Mouse (Mus musculus): ENCODE measurements around the gene Rfx1. TPM values are rescaled to one million over a fixed set of nuclear protein-coding genes. Genes with fewer than 3 reads are reported as not detected.

The Rfx1 gene
- polyA plus RNA-seq (2016; fragmentation: Nextera tagmentation; extraction: Ambion mirVana), result 10.1 and 11.1 TPM in 2 replicates

- WGBS, result under 1% methylated on average over 48 of the region's 51 CpGs
- peak within 1 kb of the TSS; percentile 91 for H3K4me3 ChIP-seq (replicated peaks)
- H3K27me3 ChIP-seq, result no peaks in the 10 kb centered on the region
- no peaks in the 10 kb centered on the region for H3K36me3 ChIP-seq
- no peaks in the 10 kb centered on the region for H3K9me3 ChIP-seq
- peak within 1 kb of the TSS; percentile 98 for H3K27ac ChIP-seq
- peak within 1 kb of the TSS; percentile 86 for H3K9ac ChIP-seq (replicated peaks)
- H3K4me1 ChIP-seq (replicated peaks), result peaks cover 23% of the 10 kb centered on the region
- H3K4me2 ChIP-seq, result peak within 1 kb of the TSS; percentile 68
- peak; percentile 99 for ATAC-seq (ENCODE audit: insufficient number of reproducible peaks, insufficient read depth, low FRiP score, low TSS enrichment, low read depth)
These were observed at the start of gene Rfx1 for GRCm38 (mm10) chr8:84066291-84066930. Gene Rfx1, plus strand, starts transcription at chr8:84066834.

- 82% methylated on average over 9 of the region's 9 CpGs for WGBS
- Histone ChIP-seq H3K27ac (no peak overlapping the region), H3K4me2 (no peak overlapping the region), H3K9me3 (0 out of 2 replicates have a peak, but pooled peaks cover 4% of the 10 kb centered on the region), H3K4me3 (replicated peaks) (no peak overlapping the region), H3K27me3 (peaks cover 61% of the 10 kb centered on the region), H3K9ac (replicated peaks) (no peak overlapping the region), H3K36me3 (no peaks in the 10 kb centered on the region), H3K4me1 (replicated peaks) (0 out of 2 replicates have a peak, but pooled peaks cover 12% of the 10 kb centered on the region)
- no peak for ATAC-seq (ENCODE audit: insufficient number of reproducible peaks, insufficient read depth, low FRiP score, low TSS enrichment, low read depth)
These were observed 46.9 kb upstream of the Rfx1 start for GRCm38 (mm10) chr8:84019738-84020137.

GRCm38 (mm10) chr8:84021096-84021495 is 45.5 kb upstream of the Rfx1 start, which contains the start of gene Palm3:
Gene Palm3, plus strand, starts transcription at chr8:84021471.
- no peaks in the 10 kb centered on the region for H3K36me3 ChIP-seq
- H3K9me3 ChIP-seq, result 0 out of 2 replicates have a peak, but pooled peaks cover 2% of the 10 kb centered on the region
- ATAC-seq (ENCODE audit: insufficient number of reproducible peaks, insufficient read depth, low FRiP score, low TSS enrichment, low read depth), result no peak
- H3K27ac ChIP-seq, result no peak within 1 kb of the TSS
- 0 out of 2 replicates have a peak, but pooled peaks cover 16% of the 10 kb centered on the region for H3K4me1 ChIP-seq (replicated peaks)
- peaks cover 64% of the 10 kb centered on the region for H3K27me3 ChIP-seq
- WGBS, result 7% methylated on average over 18 of the region's 18 CpGs
- 0 out of 2 replicates have a peak within 1 kb of the TSS, but pooled peaks have one; percentile 3 for H3K4me3 ChIP-seq (replicated peaks)
- H3K4me2 ChIP-seq, result peak within 1 kb of the TSS; percentile 18
- no peak within 1 kb of the TSS for H3K9ac ChIP-seq (replicated peaks)

- no peak for ATAC-seq (ENCODE audit: insufficient number of reproducible peaks, insufficient read depth, low FRiP score, low TSS enrichment, low read depth)
- Histone ChIP-seq H3K27me3 (peaks cover 68% of the 10 kb centered on the region), H3K4me2 (peak overlapping the region; percentile 18)
These were observed 45.1 kb upstream of the Rfx1 start for GRCm38 (mm10) chr8:84021569-84021968.

GRCm38 (mm10) chr8:84023085-84023484 is 43.5 kb upstream of the Rfx1 start:
- Histone ChIP-seq H3K4me3 (replicated peaks) (no peak overlapping the region), H3K36me3 (no peaks in the 10 kb centered on the region), H3K27ac (no peak overlapping the region), H3K9me3 (no peaks in the 10 kb centered on the region), H3K4me2 (no peak overlapping the region), H3K9ac (replicated peaks) (no peak overlapping the region), H3K27me3 (peaks cover 83% of the 10 kb centered on the region), H3K4me1 (replicated peaks) (0 out of 2 replicates have a peak, but pooled peaks cover 22% of the 10 kb centered on the region)
- no peak for ATAC-seq (ENCODE audit: insufficient number of reproducible peaks, insufficient read depth, low FRiP score, low TSS enrichment, low read depth)
- WGBS, result 15% methylated on average over 5 of the region's 5 CpGs

More at GRCm38 (mm10) chr8:84021569-84021968, 45.1 kb upstream of the Rfx1 start:
- Histone ChIP-seq H3K4me1 (replicated peaks) (0 out of 2 replicates have a peak, but pooled peaks cover 21% of the 10 kb centered on the region), H3K27ac (no peak overlapping the region), H3K36me3 (no peaks in the 10 kb centered on the region), H3K9me3 (no peaks in the 10 kb centered on the region), H3K9ac (replicated peaks) (no peak overlapping the region), H3K4me3 (replicated peaks) (no peak overlapping the region)
- 49% methylated on average over 12 of the region's 12 CpGs for WGBS

GRCm38 (mm10) chr8:84023631-84024030 is 43.0 kb upstream of the Rfx1 start:
- Histone ChIP-seq H3K4me3 (replicated peaks) (no peak overlapping the region), H3K4me2 (no peak overlapping the region), H3K36me3 (no peaks in the 10 kb centered on the region), H3K4me1 (replicated peaks) (0 out of 2 replicates have a peak, but pooled peaks cover 22% of the 10 kb centered on the region), H3K27me3 (peaks cover 88% of the 10 kb centered on the region), H3K27ac (no peak overlapping the region), H3K9ac (replicated peaks) (no peak overlapping the region), H3K9me3 (no peaks in the 10 kb centered on the region)
- 73% methylated on average over 1 of the region's 1 CpGs for WGBS
- ATAC-seq (ENCODE audit: insufficient number of reproducible peaks, insufficient read depth, low FRiP score, low TSS enrichment, low read depth), result no peak

GRCm38 (mm10) chr8:84024171-84024570 is 42.5 kb upstream of the Rfx1 start:
- no peak overlapping the region for H3K4me3 ChIP-seq (replicated peaks)
- H3K27me3 ChIP-seq, result peaks cover 94% of the 10 kb centered on the region
- H3K27ac ChIP-seq, result no peak overlapping the region
- H3K9me3 ChIP-seq, result no peaks in the 10 kb centered on the region
- no peak for ATAC-seq (ENCODE audit: insufficient number of reproducible peaks, insufficient read depth, low FRiP score, low TSS enrichment, low read depth)
- no peak overlapping the region for H3K4me2 ChIP-seq
- 11% methylated on average over 10 of the region's 10 CpGs for WGBS
- H3K36me3 ChIP-seq, result no peaks in the 10 kb centered on the region
- 0 out of 2 replicates have a peak, but pooled peaks cover 22% of the 10 kb centered on the region for H3K4me1 ChIP-seq (replicated peaks)
- H3K9ac ChIP-seq (replicated peaks), result no peak overlapping the region

- H3K9ac ChIP-seq (replicated peaks), result peak overlapping the region; percentile 58
- peak; percentile 53 for ATAC-seq (ENCODE audit: insufficient number of reproducible peaks, insufficient read depth, low FRiP score, low TSS enrichment, low read depth)
- no peaks in the 10 kb centered on the region for H3K36me3 ChIP-seq
- 0 out of 2 replicates have a peak, but pooled peaks cover 22% of the 10 kb centered on the region for H3K4me1 ChIP-seq (replicated peaks)
- H3K27me3 ChIP-seq, result peaks cover 81% of the 10 kb centered on the region
- H3K9me3 ChIP-seq, result no peaks in the 10 kb centered on the region
- peak overlapping the region; percentile 52 for H3K4me3 ChIP-seq (replicated peaks)
- peak overlapping the region; percentile 83 for H3K4me2 ChIP-seq
- H3K27ac ChIP-seq, result 0 out of 2 replicates have a peak overlapping the region, but pooled peaks have one; percentile 23
- under 1% methylated on average over 41 of the region's 41 CpGs for WGBS
These were observed 40.8 kb upstream of the Rfx1 start for GRCm38 (mm10) chr8:84025863-84026262.

GRCm38 (mm10) chr8:84027449-84027848 is 39.2 kb upstream of the Rfx1 start:
- WGBS, result 10% methylated on average over 10 of the region's 10 CpGs
- Histone ChIP-seq H3K9ac (replicated peaks) (no peak overlapping the region), H3K4me3 (replicated peaks) (no peak overlapping the region), H3K4me2 (no peak overlapping the region), H3K9me3 (no peaks in the 10 kb centered on the region), H3K27me3 (peaks cover 65% of the 10 kb centered on the region), H3K36me3 (no peaks in the 10 kb centered on the region), H3K27ac (no peak overlapping the region), H3K4me1 (replicated peaks) (0 out of 2 replicates have a peak, but pooled peaks cover 16% of the 10 kb centered on the region)
- ATAC-seq (ENCODE audit: insufficient number of reproducible peaks, insufficient read depth, low FRiP score, low TSS enrichment, low read depth), result no peak

GRCm38 (mm10) chr8:84029272-84029671 is 37.4 kb upstream of the Rfx1 start:
- H3K9ac ChIP-seq (replicated peaks), result no peak overlapping the region
- H3K9me3 ChIP-seq, result no peaks in the 10 kb centered on the region
- peaks cover 50% of the 10 kb centered on the region for H3K27me3 ChIP-seq
- no peak for ATAC-seq (ENCODE audit: insufficient number of reproducible peaks, insufficient read depth, low FRiP score, low TSS enrichment, low read depth)
- no peak overlapping the region for H3K4me2 ChIP-seq
- 0 out of 2 replicates have a peak, but pooled peaks cover 9% of the 10 kb centered on the region for H3K4me1 ChIP-seq (replicated peaks)
- no peak overlapping the region for H3K4me3 ChIP-seq (replicated peaks)
- 88% methylated on average over 5 of the region's 5 CpGs for WGBS
- H3K27ac ChIP-seq, result no peak overlapping the region
- no peaks in the 10 kb centered on the region for H3K36me3 ChIP-seq

GRCm38 (mm10) chr8:84032777-84033176 is 33.9 kb upstream of the Rfx1 start:
- Histone ChIP-seq H3K36me3 (no peaks in the 10 kb centered on the region), H3K9me3 (no peaks in the 10 kb centered on the region), H3K27ac (no peak overlapping the region), H3K9ac (replicated peaks) (no peak overlapping the region), H3K4me1 (replicated peaks) (no peaks in the 10 kb centered on the region), H3K4me3 (replicated peaks) (no peak overlapping the region), H3K4me2 (no peak overlapping the region), H3K27me3 (peaks cover 26% of the 10 kb centered on the region)
- ATAC-seq (ENCODE audit: insufficient number of reproducible peaks, insufficient read depth, low FRiP score, low TSS enrichment, low read depth), result no peak
- 76% methylated on average over 4 of the region's 4 CpGs for WGBS
